Mouse (Mus musculus) monocyte, adult 59 days (primary cell): Measurements from ENCODE around the gene Atp8b3. TPM values are rescaled to one million over a fixed set of nuclear protein-coding genes. Genes with fewer than 3 reads are reported as not detected.

Experiments
- total RNA-seq, 2 experiments: library from RNA; stranded (reverse); gene quantifications; one replicate each; pipeline ENCODE4 v1.2.4; 2023

Gene Atp8b3
- not detected for total RNA-seq

DNA sequence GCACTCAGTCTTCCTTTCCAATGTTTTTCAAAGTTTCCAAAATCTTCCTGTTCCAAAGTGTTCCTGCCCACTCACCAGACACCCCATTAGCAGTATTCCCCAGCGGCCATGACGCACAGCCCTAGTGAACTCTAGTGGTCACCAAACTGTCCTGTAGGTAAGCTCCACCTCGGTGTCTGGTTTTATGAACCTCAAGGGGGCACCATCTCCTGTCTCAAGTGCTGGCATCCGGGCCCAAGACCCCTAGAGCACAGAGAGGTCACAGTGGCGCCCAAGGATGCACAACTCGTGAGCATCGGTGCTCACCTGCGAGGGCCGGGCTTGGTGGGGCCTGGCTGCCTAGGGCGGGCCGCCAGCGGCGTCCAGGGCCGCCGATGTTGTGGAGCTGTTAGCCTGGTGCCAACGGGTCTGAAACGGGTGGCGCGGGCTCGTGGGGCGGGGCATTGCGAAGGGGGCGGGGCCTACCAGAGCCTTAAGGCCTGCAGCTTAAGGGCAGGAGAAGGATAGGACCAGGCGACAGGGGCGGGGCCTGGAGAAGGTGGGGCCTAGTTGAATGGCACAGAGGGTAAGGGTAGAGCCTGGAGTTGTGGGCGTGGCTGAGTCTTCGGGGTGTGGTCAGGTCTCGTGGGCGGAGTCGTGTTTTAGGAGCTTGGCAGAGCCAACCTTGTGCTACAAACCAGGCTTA lies at the start of gene Atp8b3:
Gene Atp8b3, minus strand, starts transcription at position 415 of the 685 bp plus-strand sequence.

GRCm38 (mm10) chr10:80577195-80578130 lies 38.5 kb upstream of the Atp8b3 start, which contains the start of gene Klf16:
Klf16 (minus strand) TSS chr10:80577321.

DNA sequence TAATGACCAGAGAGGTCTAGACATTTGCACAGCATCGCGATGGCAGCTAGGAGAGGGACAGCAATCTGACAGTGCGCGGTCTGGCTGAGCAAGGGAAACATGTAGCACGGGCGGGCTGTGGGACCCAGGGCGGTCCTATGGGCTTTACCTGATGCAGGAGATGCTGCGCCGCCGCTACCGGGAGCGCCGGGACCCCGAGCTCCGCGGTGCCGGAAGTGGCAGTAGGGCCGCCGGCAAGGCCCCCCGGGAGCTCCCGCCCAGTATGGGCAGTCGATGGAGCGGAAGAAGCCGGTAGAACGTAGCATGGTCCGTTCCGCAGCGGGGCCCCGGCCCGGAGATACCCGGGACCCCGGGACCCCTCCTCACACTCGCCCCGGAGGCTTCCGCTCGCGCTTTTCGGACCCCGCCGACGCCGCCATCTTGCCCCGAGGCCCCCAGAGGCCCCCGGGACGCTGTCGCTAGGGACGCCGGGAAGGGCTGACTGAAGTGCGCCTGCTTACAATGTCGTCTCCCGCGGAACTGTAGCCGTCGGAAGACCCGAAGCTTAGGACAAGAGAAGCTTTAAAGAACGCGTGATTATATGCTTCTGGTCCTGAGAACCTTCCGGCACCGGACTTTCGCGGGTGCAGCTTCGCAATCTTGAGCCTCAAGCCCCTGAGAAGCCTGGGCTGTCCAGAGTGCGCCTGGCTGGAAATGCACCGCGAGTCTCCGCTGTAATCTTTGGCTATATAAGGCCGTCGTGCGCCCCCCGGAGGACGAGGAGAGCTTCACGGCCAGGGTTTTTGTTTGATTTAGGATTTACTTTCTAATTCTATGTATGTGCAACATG lies 22.4 kb upstream of the Atp8b3 start, which contains the start of gene Rexo1:
Gene Rexo1, minus strand, starts transcription at position 445 of the 829 bp plus-strand sequence.

DNA sequence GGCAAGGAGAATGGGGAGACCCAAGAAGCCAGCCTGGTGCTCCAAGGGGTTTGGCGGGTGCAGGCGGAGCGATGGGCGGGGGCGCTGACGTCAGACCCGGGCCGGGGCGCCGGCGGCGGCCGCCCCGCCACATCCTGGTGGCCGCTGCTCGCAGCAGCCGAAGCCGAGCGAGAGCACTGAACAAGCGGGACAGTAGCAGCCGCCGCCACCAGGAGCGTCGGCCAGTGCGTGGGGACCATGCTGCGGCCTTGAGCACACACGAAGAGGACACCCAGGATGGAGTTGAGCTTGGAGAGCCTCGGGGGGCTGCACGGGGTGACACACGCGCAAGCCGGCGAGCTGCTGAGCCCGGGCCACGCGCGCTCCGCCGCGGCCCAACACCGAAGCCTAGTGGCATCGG lies 44.2 kb downstream of the Atp8b3 start, which contains the start of gene Onecut3:
Gene Onecut3, plus strand, starts transcription at position 104 of the 400 bp plus-strand sequence.

Other genes starting within 250 kb of the Atp8b3 start
- gene Rps15, start 246.7 kb downstream of the Atp8b3 start, total RNA-seq, result 1,000 to 10,000 TPM; 1,532 to 1,602 TPM
- gene Apc2, start 243.1 kb downstream of the Atp8b3 start, total RNA-seq, result under 1 TPM in 1 of 2 experiments, not detected in 1; 0.06 TPM
- 10 to 100 TPM; 26.6 to 30.0 TPM for gene 2310011J03Rik, start 218.6 kb downstream of the Atp8b3 start, total RNA-seq
- not detected for gene Pcsk4, start 209.6 kb downstream of the Atp8b3 start, total RNA-seq
- gene Reep6, start 209.2 kb downstream of the Atp8b3 start, total RNA-seq, result not detected
- gene Adamtsl5, start 190.7 kb downstream of the Atp8b3 start, total RNA-seq, result under 1 TPM; 0.63 to 0.64 TPM
- not detected for gene Plk5, start 182.7 kb downstream of the Atp8b3 start, total RNA-seq
- 1 to 10 TPM; 9.4 to 9.6 TPM for gene Mex3d, start 151.5 kb downstream of the Atp8b3 start, total RNA-seq
- gene Mbd3, start 139.6 kb downstream of the Atp8b3 start, total RNA-seq, result 10 to 100 TPM; 51.5 to 54.6 TPM
- gene Uqcr11, start 132.3 kb downstream of the Atp8b3 start, total RNA-seq, result 10 to 100 TPM; 87.0 to 91.8 TPM
- gene Tcf3, start 105.5 kb downstream of the Atp8b3 start, total RNA-seq, result 10 to 100 TPM; 45.8 to 51.3 TPM
- not detected for gene Onecut3, start 44.3 kb downstream of the Atp8b3 start, total RNA-seq
- 100 to 1,000 TPM in 1 of 2 experiments, 10 to 100 TPM in 1; 98.6 to 111 TPM for gene Rexo1, start 22.4 kb upstream of the Atp8b3 start, total RNA-seq
- 10 to 100 TPM; 16.0 to 17.2 TPM for gene Klf16, start 38.2 kb upstream of the Atp8b3 start, total RNA-seq
- 10 to 100 TPM; 52.1 to 54.2 TPM for gene Abhd17a, start 51.2 kb upstream of the Atp8b3 start, total RNA-seq
- gene Scamp4, start 63.7 kb upstream of the Atp8b3 start, total RNA-seq, result 10 to 100 TPM; 27.5 to 33.1 TPM
- gene Adat3, start 63.8 kb upstream of the Atp8b3 start, total RNA-seq, result 1 to 10 TPM; 6.9 to 8.3 TPM
- 1 to 10 TPM; 1.5 to 2.0 TPM for gene Gm49322, start 66.9 kb upstream of the Atp8b3 start, total RNA-seq
- 100 to 1,000 TPM; 111 TPM for gene Csnk1g2, start 83.7 kb upstream of the Atp8b3 start, total RNA-seq
- gene Btbd2, start 117.9 kb upstream of the Atp8b3 start, total RNA-seq, result 10 to 100 TPM; 27.1 to 29.9 TPM
- gene Mknk2, start 139.0 kb upstream of the Atp8b3 start, total RNA-seq, result 100 to 1,000 TPM; 277 to 297 TPM
- 100 to 1,000 TPM; 115 to 125 TPM for gene Mob3a, start 162.9 kb upstream of the Atp8b3 start, total RNA-seq
- 10 to 100 TPM; 11.6 to 13.5 TPM for gene Izumo4, start 163.1 kb upstream of the Atp8b3 start, total RNA-seq
- 100 to 1,000 TPM; 153 to 155 TPM for gene Ap3d1, start 203.1 kb upstream of the Atp8b3 start, total RNA-seq
- 10 to 100 TPM; 37.6 to 42.3 TPM for gene Dot1l, start 216.1 kb upstream of the Atp8b3 start, total RNA-seq